Mouse (Mus musculus): ENCODE data around the gene Ppp6r2. TPM values are rescaled to one million over a fixed set of nuclear protein-coding genes. Genes with fewer than 3 reads are reported as not detected.

The Ppp6r2 gene
- polyA plus RNA-seq, 1 experiment from 2014 or later, result 84.0 TPM

DNA sequence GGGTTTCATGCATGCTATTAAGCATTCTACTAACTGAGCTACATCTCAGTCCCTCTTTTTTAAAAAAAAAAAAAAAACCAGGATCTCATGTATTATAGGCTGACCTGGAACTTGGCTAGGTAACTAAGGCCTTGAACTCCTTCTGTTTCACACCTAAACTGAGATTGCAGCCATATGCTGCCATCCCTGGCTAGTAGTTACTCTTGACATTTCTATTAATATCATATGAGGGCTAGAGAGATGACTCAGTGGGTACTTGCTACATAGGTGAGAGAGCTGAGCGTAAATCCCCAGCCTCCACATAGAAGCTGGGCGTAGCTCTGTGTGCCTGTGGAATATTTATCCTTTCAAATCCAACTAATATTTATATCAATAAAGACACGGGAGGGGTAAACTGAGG, 3.6 kb downstream of the Ppp6r2 start:
- no peak overlapping the region for H3K4me2 ChIP-seq (replicated peaks)
- ATAC-seq (ENCODE audit: low FRiP score), result no peak
- WGBS, result 98% methylated on average over 3 of the region's 3 CpGs

DNA sequence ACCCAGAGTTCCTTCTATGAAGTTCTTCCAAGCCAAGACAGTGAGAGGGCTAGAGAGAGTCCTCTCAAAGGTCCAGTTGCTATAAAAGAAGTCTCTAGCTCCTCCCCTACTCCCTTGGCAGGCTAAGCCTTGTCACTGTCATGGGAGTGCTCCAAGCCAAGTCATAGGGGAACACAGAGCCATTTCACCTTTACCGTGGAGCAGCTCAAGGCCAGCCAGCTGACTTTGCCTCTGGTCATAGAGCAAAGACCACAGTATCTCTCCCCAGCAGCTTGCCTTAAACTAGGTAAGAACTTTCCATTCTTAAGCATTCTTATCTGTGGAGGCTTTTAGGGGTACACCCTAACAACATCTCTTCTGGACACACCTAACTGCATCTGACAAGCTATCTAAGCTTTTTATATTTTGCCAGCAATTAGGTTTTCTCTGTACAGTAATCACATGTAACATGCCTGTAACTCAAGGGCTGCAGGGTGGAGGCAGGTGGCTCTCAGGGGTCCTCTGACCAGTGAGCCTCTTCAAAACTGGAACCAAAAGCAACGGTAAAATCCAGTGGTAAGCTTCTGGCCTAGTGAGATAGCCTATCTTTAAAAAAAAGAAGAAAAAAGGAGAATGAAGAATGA, 4.4 kb downstream of the Ppp6r2 start:
- no peak overlapping the region for H3K9ac ChIP-seq
- H3K9me3 ChIP-seq (ENCODE audit: control insufficient read depth, low read length), result peaks cover 4% of the 10 kb centered on the region; the same call in 1 of the 2 replicates
- ATAC-seq (ENCODE audit: low FRiP score) (no peak), DNase-seq (ENCODE audit: low spot score) (no peak)
- no peak overlapping the region for H3K4me2 ChIP-seq (replicated peaks)
- H3K27ac ChIP-seq, result no peak overlapping the region
- H3K4me3 ChIP-seq (replicated peaks; ENCODE audit: low read length), result no peak overlapping the region
- peaks cover 18% of the 10 kb centered on the region for H3K36me3 ChIP-seq (replicated peaks; ENCODE audit: control insufficient read depth, insufficient read depth)
- H3K4me1 ChIP-seq (replicated peaks; ENCODE audit: control insufficient read depth, insufficient read depth, low read length), result peaks cover 17% of the 10 kb centered on the region
- 86% methylated on average over 2 of the region's 2 CpGs for WGBS
- no peaks in the 10 kb centered on the region for H3K27me3 ChIP-seq (ENCODE audit: control insufficient read depth, insufficient read depth, low read length)

More for the DNA sequence above, 3.6 kb downstream of the Ppp6r2 start:
- Histone ChIP-seq H3K4me3 (replicated peaks; ENCODE audit: low read length) (no peak overlapping the region), H3K36me3 (replicated peaks; ENCODE audit: control insufficient read depth, insufficient read depth) (peaks cover 18% of the 10 kb centered on the region), H3K4me1 (replicated peaks; ENCODE audit: control insufficient read depth, insufficient read depth, low read length) (peaks cover 17% of the 10 kb centered on the region), H3K9ac (no peak overlapping the region), H3K27me3 (ENCODE audit: control insufficient read depth, insufficient read depth, low read length) (no peaks in the 10 kb centered on the region), H3K27ac (no peak overlapping the region), H3K9me3 (ENCODE audit: control insufficient read depth, low read length) (peaks cover 4% of the 10 kb centered on the region; the same call in 1 of the 2 replicates)
- no peak for DNase-seq (ENCODE audit: low spot score)

DNA sequence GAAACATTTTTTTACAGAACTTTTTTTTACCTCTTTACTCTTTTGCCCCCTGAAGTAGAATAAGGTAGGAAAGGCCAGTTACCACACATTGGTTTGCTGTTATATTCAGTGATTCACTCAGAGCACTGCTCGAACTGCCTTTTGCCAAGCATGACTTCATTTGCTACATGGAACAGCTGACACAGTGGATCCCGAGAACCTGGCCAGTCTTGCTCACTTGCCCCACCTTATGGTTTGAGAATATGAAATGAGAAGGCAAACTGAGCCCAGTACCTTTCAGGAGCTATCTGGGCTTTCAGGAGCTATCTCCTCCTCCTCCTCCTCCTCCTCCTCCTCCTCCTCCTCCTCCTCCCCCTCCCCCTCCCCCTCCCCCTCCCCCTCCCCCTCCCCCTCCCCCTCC, 22.2 kb downstream of the Ppp6r2 start:
- no peak overlapping the region for H3K4me3 ChIP-seq (replicated peaks; ENCODE audit: low read length)
- no peaks in the 10 kb centered on the region for H3K4me1 ChIP-seq (replicated peaks; ENCODE audit: control insufficient read depth, insufficient read depth, low read length)
- no peak overlapping the region for H3K9ac ChIP-seq
- H3K9me3 ChIP-seq (ENCODE audit: control insufficient read depth, low read length), result no peaks in the 10 kb centered on the region
- 41% methylated on average over 2 of the region's 2 CpGs for WGBS
- no peak overlapping the region for H3K27ac ChIP-seq
- H3K27me3 ChIP-seq (ENCODE audit: control insufficient read depth, insufficient read depth, low read length), result no peaks in the 10 kb centered on the region
- DNase-seq (ENCODE audit: low spot score) (no peak), ATAC-seq (ENCODE audit: low FRiP score) (no peak)
- H3K4me2 ChIP-seq (replicated peaks), result no peak overlapping the region
- peaks cover 8% of the 10 kb centered on the region; the same call in 1 of the 2 replicates for H3K36me3 ChIP-seq (replicated peaks; ENCODE audit: control insufficient read depth, insufficient read depth)

DNA sequence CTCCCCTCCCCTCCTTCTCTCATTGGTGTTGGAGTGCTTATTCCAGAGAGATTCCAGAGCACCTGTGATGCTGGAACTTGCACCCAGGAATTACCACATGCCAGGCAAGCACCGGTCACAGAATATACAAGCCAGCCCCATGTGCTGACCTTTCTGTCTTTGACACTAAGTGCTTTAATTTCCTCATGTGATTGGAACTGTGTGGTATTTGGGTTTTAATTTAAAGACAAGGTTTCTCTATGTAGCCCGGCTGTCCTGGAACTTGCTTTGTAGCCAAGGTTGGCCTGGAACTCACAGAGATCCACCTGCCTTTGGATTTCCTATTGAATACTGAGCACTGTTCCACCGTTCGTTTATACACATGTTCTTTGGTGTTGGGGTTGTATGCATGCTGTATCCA, 22.7 kb downstream of the Ppp6r2 start:
- Histone ChIP-seq H3K27ac (no peak overlapping the region), H3K9ac (no peak overlapping the region), H3K4me3 (replicated peaks; ENCODE audit: low read length) (no peak overlapping the region), H3K4me1 (replicated peaks; ENCODE audit: control insufficient read depth, insufficient read depth, low read length) (no peaks in the 10 kb centered on the region), H3K27me3 (ENCODE audit: control insufficient read depth, insufficient read depth, low read length) (no peaks in the 10 kb centered on the region), H3K36me3 (replicated peaks; ENCODE audit: control insufficient read depth, insufficient read depth) (peaks cover 8% of the 10 kb centered on the region; the same call in 1 of the 2 replicates), H3K9me3 (ENCODE audit: control insufficient read depth, low read length) (no peaks in the 10 kb centered on the region), H3K4me2 (replicated peaks) (no peak overlapping the region)
- WGBS, result 86% methylated on average over 4 of the region's 4 CpGs
- DNase-seq (ENCODE audit: low spot score) (no peak), ATAC-seq (ENCODE audit: low FRiP score) (no peak)

DNA sequence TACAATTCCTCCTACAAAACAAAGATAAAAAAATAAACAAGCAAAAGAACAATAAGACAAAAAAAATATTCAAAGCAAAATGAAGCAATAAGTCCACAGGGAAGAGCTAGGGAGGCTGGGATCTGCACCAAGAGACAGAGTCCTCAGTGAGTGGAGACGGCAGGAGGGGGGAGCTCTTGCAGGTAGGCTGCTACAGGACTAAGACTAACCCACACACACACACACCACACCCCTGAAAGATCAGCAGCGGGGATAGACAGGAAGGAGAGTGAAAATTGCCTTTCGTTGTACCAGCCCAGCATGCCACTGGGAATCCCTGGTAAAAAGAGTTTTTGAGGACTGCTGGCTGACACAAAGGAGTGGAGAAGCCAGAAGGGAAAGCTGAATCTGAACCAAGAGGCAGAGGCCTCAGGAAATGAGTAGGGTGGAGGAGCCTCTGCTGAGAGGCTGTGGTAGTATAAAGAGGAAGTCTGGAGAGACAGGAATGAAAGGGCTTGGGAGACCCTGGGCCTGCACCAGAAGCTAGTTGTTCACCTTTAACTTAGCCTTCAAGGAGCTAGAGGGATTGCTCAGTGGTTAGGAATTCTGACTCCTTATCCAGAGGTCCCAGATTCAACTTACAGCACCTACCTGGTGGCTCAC, 28.5 kb downstream of the Ppp6r2 start:
- 77% methylated on average over 3 of the region's 3 CpGs for WGBS
- ATAC-seq (ENCODE audit: low FRiP score) (no peak), DNase-seq (ENCODE audit: low spot score) (no peak)
- Histone ChIP-seq H3K4me3 (replicated peaks; ENCODE audit: low read length) (no peak overlapping the region), H3K4me1 (replicated peaks; ENCODE audit: control insufficient read depth, insufficient read depth, low read length) (no peaks in the 10 kb centered on the region), H3K9me3 (ENCODE audit: control insufficient read depth, low read length) (no peaks in the 10 kb centered on the region), H3K36me3 (replicated peaks; ENCODE audit: control insufficient read depth, insufficient read depth) (peaks cover 34% of the 10 kb centered on the region), H3K27ac (no peak overlapping the region), H3K27me3 (ENCODE audit: control insufficient read depth, insufficient read depth, low read length) (no peaks in the 10 kb centered on the region), H3K9ac (no peak overlapping the region), H3K4me2 (replicated peaks) (no peak overlapping the region)

DNA sequence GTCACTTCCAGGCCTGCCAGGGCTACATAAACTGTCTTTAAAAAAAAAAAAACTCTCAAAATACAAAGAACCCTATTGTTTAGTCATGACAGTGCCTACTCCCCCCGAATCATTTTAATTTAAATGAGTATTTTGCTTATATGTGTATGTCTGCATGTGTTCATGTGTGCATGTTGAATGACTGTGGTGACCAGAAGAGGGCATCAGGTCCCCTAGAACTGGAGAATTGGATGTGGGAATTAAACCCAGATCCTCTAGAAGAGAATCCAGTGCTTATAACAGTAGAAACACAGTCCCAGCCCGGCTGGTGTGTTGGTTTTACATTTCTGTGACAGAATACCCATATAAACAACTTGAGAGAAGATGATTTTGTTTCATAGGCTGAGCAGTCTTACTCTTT, 29.7 kb downstream of the Ppp6r2 start:
- Histone ChIP-seq H3K27me3 (ENCODE audit: control insufficient read depth, insufficient read depth, low read length) (no peaks in the 10 kb centered on the region), H3K4me3 (replicated peaks; ENCODE audit: low read length) (no peak overlapping the region), H3K9me3 (ENCODE audit: control insufficient read depth, low read length) (no peaks in the 10 kb centered on the region), H3K27ac (no peak overlapping the region), H3K4me2 (replicated peaks) (no peak overlapping the region), H3K36me3 (replicated peaks; ENCODE audit: control insufficient read depth, insufficient read depth) (peaks cover 45% of the 10 kb centered on the region), H3K9ac (no peak overlapping the region), H3K4me1 (replicated peaks; ENCODE audit: control insufficient read depth, insufficient read depth, low read length) (no peaks in the 10 kb centered on the region)
- DNase-seq (ENCODE audit: low spot score), result no peak
- 69% methylated on average over 2 of the region's 2 CpGs for WGBS
- no peak for ATAC-seq (ENCODE audit: low FRiP score)

DNA sequence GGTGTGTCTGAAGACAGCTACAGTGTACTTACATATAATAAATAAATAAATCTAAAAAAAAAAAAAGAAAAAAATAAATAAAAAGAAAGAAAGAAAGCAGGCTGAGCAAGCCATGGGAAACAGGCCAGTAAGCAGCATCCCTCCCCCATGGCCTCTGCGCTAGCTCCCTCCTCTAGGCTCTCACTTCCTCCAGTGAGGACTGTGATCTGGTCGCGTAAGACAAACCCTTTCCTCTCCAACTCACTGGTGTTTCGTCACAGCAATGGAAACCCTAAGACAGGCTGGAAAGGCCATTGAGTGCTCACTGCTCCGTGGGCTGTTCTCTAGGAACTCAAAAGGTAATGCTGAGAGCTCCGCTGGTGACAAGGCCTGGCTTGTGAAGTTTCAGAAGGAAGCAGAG, 37.7 kb downstream of the Ppp6r2 start:
- DNase-seq (ENCODE audit: low spot score) (no peak), ATAC-seq (ENCODE audit: low FRiP score) (no peak)
- no peak overlapping the region for H3K4me3 ChIP-seq (replicated peaks; ENCODE audit: low read length)
- H3K4me2 ChIP-seq (replicated peaks), result no peak overlapping the region
- H3K9me3 ChIP-seq (ENCODE audit: control insufficient read depth, low read length), result no peaks in the 10 kb centered on the region
- 93% methylated on average over 6 of the region's 6 CpGs for WGBS
- H3K27me3 ChIP-seq (ENCODE audit: control insufficient read depth, insufficient read depth, low read length), result no peaks in the 10 kb centered on the region
- no peak overlapping the region for H3K27ac ChIP-seq
- H3K9ac ChIP-seq, result no peak overlapping the region
- H3K36me3 ChIP-seq (replicated peaks; ENCODE audit: control insufficient read depth, insufficient read depth), result peaks cover 57% of the 10 kb centered on the region
- H3K4me1 ChIP-seq (replicated peaks; ENCODE audit: control insufficient read depth, insufficient read depth, low read length), result no peaks in the 10 kb centered on the region

DNA sequence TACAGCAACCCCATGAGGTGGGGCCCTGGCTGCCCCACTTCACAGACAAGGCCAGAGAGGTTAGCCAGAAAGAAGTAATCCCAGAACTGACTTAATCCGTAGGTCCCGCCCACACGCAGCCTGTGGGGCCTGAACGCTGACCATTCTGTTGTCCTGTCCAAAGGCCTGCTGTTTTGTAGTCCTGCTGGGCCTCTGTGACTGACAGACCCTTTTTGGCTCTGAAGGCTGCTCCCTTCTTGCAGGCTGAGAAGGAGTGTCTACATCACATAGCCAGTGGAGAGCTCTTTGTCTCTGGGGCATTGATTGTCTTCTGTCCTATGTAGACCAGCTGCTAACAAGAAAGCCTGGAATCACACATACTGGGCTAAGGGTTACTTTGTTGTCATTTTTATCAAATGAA, 44.0 kb downstream of the Ppp6r2 start:
- H3K27me3 ChIP-seq (ENCODE audit: control insufficient read depth, insufficient read depth, low read length), result no peaks in the 10 kb centered on the region
- H3K9ac ChIP-seq, result no peak overlapping the region
- H3K36me3 ChIP-seq (replicated peaks; ENCODE audit: control insufficient read depth, insufficient read depth), result peaks cover 85% of the 10 kb centered on the region
- H3K9me3 ChIP-seq (ENCODE audit: control insufficient read depth, low read length), result no peaks in the 10 kb centered on the region
- DNase-seq (ENCODE audit: low spot score) (no peak), ATAC-seq (ENCODE audit: low FRiP score) (peak; percentile 51; the same call in 1 of the 2 replicates)
- 17% methylated on average over 4 of the region's 4 CpGs for WGBS
- no peak overlapping the region for H3K4me2 ChIP-seq (replicated peaks)
- H3K4me3 ChIP-seq (replicated peaks; ENCODE audit: low read length), result no peak overlapping the region
- H3K4me1 ChIP-seq (replicated peaks; ENCODE audit: control insufficient read depth, insufficient read depth, low read length), result no peaks in the 10 kb centered on the region; the same call in 1 of the 2 replicates
- H3K27ac ChIP-seq, result peak overlapping the region; percentile 38

DNA sequence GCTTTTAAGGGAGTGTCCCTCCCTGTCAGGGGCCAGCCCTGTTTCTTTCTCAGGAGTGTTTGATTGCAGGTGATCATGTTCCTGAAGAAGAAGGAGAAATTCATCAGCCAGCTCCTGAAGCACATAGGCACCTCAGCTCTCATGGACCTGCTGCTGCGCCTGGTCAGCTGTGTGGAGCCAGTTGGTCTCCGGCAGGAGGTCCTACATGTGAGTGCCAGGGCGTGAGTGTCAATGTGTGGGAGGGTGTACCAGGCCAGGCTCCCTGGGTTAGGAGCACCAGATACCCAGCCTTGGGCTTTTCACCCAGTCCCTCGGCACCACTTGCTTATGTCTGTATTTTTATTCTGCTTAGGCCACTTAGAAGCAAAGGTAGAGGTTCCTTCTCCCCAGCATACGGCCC, 47.6 kb downstream of the Ppp6r2 start:
- H3K4me1 ChIP-seq (replicated peaks; ENCODE audit: control insufficient read depth, insufficient read depth, low read length), result no peaks in the 10 kb centered on the region; the same call in 1 of the 2 replicates
- no peak overlapping the region for H3K9ac ChIP-seq
- no peak overlapping the region for H3K4me3 ChIP-seq (replicated peaks; ENCODE audit: low read length)
- H3K4me2 ChIP-seq (replicated peaks), result no peak overlapping the region
- ATAC-seq (ENCODE audit: low FRiP score) (no peak), DNase-seq (ENCODE audit: low spot score) (no peak)
- H3K36me3 ChIP-seq (replicated peaks; ENCODE audit: control insufficient read depth, insufficient read depth), result peaks cover 89% of the 10 kb centered on the region
- H3K27ac ChIP-seq, result no peak overlapping the region
- H3K27me3 ChIP-seq (ENCODE audit: control insufficient read depth, insufficient read depth, low read length), result no peaks in the 10 kb centered on the region
- 92% methylated on average over 5 of the region's 5 CpGs for WGBS
- no peaks in the 10 kb centered on the region for H3K9me3 ChIP-seq (ENCODE audit: control insufficient read depth, low read length)

Data from hindbrain, embryonic 14.5 days (tissue).